Mouse (Mus musculus) midbrain, embryonic 10.5 days (tissue): ENCODE results near the gene Pmpca. TPM values are rescaled to one million over a fixed set of nuclear protein-coding genes. Genes with fewer than 3 reads are reported as not detected.

Experiments used
- DNase-seq: peaks from one replicate; pipeline ENCODE4 v3.0.0-alpha.2; 2017; ENCODE audit warnings: low spot score
- H3K27ac ChIP-seq: fragments of 300-500 bp; sonication (generic); replicated peaks from 2 replicates; pipeline ENCODE4 v1.5.1; 2016; ENCODE audit warnings: mild to moderate bottlenecking
- H3K27me3 ChIP-seq: fragments of 300-500 bp; sonication (generic); 2 replicates; pipeline ENCODE4 v1.6.1; 2016; ENCODE audit warnings: low read depth, mild to moderate bottlenecking; ENCODE audit not compliant: poor library complexity, severe bottlenecking
- H3K36me3 ChIP-seq: fragments of 300-500 bp; sonication (generic); 2 replicates; pipeline ENCODE4 v1.6.1; 2016; ENCODE audit warnings: mild to moderate bottlenecking, moderate library complexity
- H3K4me1 ChIP-seq: fragments of 300-500 bp; sonication (generic); 2 replicates; pipeline ENCODE4 v1.6.1; 2016
- H3K4me3 ChIP-seq: fragments of 300-500 bp; sonication (generic); 2 replicates; pipeline ENCODE4 v1.5.1; 2016; ENCODE audit warnings: mild to moderate bottlenecking, moderate library complexity
- H3K9me3 ChIP-seq: fragments of 300-500 bp; sonication (generic); replicated peaks from 2 replicates; pipeline ENCODE4 v1.6.1; 2016; ENCODE audit warnings: mild to moderate bottlenecking
- WGBS: fragments of 180-500 bp; shearing (Covaris S2); methylation state at CpG from one replicate; pipeline ENCODE4 v1.1.7; 2016; 5-methylcytosine and 5-hydroxymethylcytosine counted together
- polyA plus RNA-seq: library from polyadenylated mRNA; unstranded; fragments of >200 nt; fragmentation: Nextera tagmentation; extraction: Ambion mirVana; gene quantifications from 2 replicates; pipeline ENCODE4 v1.2.1, GENCODE M21; 2016

Gene Pmpca
- polyA plus RNA-seq, 1 experiment from 2014 or later = 156 TPM

DNA sequence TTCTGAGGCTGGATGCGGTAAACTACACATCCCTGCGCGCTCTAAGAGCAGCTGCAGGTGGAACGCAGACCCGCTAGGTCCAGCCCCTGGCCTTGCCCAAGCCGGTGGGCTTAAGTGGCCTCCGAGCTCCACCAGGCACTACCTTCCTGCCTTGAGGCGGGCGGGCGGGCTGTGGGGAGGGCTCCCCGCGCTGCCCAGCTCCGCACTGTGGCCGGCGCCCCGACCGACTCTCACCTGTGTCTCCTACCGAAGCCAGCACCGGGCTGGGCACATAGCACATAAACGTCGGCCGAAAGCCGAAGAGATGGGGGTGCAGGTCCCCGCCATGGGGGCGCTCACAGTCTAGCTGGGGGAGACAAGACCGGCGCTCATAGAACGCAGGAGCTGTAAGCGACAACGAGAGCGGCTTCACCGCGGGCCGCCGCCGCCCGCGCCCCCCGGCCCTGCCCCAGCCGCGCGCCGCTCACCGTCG, 421 bp upstream of the Pmpca start:
- Histone ChIP-seq H3K4me1 (peaks cover 28% of the 10 kb centered on the region), H3K36me3 (peaks cover 79% of the 10 kb centered on the region), H3K27ac (peak overlapping the region; percentile 90), H3K9me3 (no peaks in the 10 kb centered on the region), H3K27me3 (no peaks in the 10 kb centered on the region), H3K4me3 (peak overlapping the region; percentile 74)
- under 1% methylated on average over 45 of the region's 45 CpGs for WGBS
- DNase-seq = no peak

DNA sequence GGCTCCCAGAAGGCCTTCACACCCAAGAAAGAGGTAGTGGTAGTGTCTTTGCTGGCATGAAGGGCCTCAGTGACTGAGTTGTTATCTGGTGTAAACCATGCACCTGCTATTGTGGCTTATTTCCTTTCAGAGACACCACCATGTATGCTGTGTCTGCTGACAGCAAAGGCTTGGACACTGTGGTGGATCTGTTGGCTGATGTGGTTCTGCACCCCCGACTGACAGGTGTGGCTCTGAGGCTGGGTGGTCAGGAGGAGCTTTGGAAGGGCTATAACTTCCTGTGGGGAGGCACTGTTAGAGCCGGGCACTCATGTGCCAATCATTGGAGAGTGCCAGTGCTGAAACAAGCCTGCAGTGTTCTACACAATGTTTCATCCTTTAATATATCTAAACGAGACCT, 1.8 kb downstream of the Pmpca start:
- Histone ChIP-seq H3K4me3 (no peak overlapping the region), H3K36me3 (peaks cover 79% of the 10 kb centered on the region), H3K4me1 (peaks cover 28% of the 10 kb centered on the region), H3K27ac (no peak overlapping the region), H3K27me3 (no peaks in the 10 kb centered on the region), H3K9me3 (no peaks in the 10 kb centered on the region)
- WGBS = 84% methylated on average over 3 of the region's 3 CpGs
- DNase-seq = no peak

DNA sequence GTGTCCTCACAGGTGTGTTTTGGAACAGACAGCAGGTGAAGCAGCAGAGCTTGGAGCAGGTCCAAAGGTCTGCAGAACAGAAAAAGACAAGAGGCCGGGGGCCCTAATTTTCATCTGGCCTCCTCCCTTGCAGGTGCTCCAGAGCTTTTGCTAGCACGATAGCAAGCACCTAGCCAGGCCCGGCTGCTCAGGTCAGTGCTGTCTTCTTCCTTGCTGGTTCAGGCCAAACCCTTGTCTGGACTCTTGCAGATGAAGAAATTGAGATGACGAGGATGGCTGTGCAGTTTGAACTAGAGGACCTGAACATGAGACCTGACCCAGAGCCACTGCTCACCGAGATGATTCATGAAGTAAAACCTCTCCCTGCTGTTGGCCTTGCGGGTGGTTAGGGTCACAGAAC, 2.5 kb downstream of the Pmpca start:
- H3K4me3 ChIP-seq = no peak overlapping the region

DNA sequence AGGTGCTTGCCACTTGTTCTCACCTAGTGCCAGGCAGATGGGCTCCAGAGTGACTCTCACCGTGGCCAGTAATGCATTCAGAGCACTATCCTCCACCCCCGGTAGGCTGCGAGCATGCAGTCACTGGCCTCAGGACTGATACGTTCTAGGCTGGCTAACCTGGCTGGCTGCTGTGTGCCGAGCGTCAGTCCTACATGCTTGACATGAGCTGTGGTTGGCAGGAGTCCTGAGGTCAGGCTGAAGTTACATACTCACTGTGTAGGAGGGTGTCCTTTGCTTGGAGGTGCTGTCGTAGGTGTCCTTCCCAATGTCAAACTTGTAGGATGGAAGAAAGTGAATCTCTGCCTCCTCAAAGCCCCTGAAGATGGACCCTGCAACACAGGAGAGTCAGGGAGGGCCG, 9.8 kb downstream of the Pmpca start:
- DNase-seq = no peak
- 90% methylated on average over 8 of the region's 8 CpGs for WGBS
- Histone ChIP-seq H3K4me3 (no peak overlapping the region), H3K27ac (no peak overlapping the region), H3K9me3 (no peaks in the 10 kb centered on the region), H3K36me3 (peaks cover 93% of the 10 kb centered on the region), H3K4me1 (0 out of 2 replicates have a peak, but pooled peaks cover 4% of the 10 kb centered on the region), H3K27me3 (no peaks in the 10 kb centered on the region)

More for the DNA sequence above, 2.5 kb downstream of the Pmpca start:
- peaks cover 28% of the 10 kb centered on the region for H3K4me1 ChIP-seq
- H3K36me3 ChIP-seq = peaks cover 79% of the 10 kb centered on the region
- H3K9me3 ChIP-seq = no peaks in the 10 kb centered on the region
- no peak overlapping the region for H3K27ac ChIP-seq
- no peaks in the 10 kb centered on the region for H3K27me3 ChIP-seq
- 92% methylated on average over 6 of the region's 6 CpGs for WGBS
- no peak for DNase-seq

DNA sequence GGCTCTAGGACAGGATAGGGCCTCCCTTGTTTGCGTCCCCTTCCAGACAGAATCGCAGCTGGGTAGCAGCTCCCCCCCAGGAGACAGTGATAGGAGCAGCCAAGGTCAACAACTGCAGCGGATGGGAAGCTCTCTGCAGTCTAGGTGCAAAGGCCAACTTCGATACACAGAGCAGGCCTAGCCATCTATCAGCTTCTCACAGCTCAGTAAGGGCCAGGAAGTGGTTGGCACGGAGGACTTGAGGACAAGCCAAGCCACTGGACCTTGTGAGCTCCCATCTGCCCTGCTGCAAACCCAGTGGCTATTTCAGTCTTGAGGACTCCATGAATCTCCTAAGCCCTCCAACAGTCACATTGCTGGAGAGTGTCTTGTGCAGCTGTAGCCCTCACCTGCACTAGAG, 10.5 kb downstream of the Pmpca start:
- H3K27me3 ChIP-seq = no peaks in the 10 kb centered on the region
- WGBS = 92% methylated on average over 5 of the region's 5 CpGs
- DNase-seq = no peak
- H3K36me3 ChIP-seq = peaks cover 87% of the 10 kb centered on the region
- peaks cover 5% of the 10 kb centered on the region; the same call in 1 of the 2 replicates for H3K4me1 ChIP-seq
- no peaks in the 10 kb centered on the region for H3K9me3 ChIP-seq
- H3K4me3 ChIP-seq = no peak overlapping the region
- no peak overlapping the region for H3K27ac ChIP-seq

DNA sequence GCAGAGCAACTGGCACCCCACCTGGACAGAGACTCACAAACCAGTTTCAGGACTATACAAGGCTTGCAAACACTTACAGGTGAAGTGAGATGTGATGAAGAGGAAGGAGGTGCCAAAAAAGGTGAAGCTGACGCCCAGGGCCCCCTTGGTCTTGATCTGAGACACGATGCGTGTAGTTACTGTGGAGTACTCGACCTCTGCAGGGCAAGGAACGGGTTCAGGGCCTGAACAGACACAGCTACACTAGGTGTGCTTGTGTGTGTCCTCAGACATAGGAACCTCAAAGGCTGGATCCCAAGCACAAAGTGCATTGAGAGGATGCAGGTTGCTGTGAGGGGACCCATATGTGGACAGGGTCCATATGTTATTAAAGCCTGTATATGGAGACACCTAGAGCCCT, 11.2 kb downstream of the Pmpca start:
- WGBS = 90% methylated on average over 5 of the region's 5 CpGs
- no peak overlapping the region for H3K27ac ChIP-seq
- no peak for DNase-seq
- no peaks in the 10 kb centered on the region for H3K9me3 ChIP-seq
- H3K4me3 ChIP-seq = no peak overlapping the region
- peaks cover 10% of the 10 kb centered on the region; the same call in 1 of the 2 replicates for H3K4me1 ChIP-seq
- no peaks in the 10 kb centered on the region for H3K27me3 ChIP-seq
- peaks cover 84% of the 10 kb centered on the region for H3K36me3 ChIP-seq

DNA sequence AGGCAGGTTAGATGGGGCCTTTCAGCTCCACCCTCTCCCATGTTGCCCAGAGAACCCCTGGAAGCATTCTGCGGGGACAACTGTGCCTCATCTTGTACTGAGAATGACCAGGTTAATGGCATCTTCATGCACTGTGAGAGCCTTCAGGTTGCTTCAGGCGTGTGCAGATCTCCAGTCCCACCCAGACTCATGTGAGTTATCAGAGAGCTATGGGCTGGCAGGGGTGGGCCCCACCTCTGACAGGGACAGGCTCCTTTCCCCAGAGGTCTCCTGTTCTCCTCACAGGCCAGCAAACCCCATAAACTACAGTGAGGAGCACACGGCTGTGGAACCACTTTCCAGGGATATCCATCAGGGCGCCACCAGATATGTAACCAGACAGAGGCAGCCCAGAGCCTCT, 11.9 kb downstream of the Pmpca start:
- H3K4me1 ChIP-seq = peaks cover 17% of the 10 kb centered on the region
- no peaks in the 10 kb centered on the region for H3K9me3 ChIP-seq
- WGBS = 96% methylated on average over 4 of the region's 4 CpGs
- H3K27me3 ChIP-seq = no peaks in the 10 kb centered on the region
- H3K36me3 ChIP-seq = peaks cover 83% of the 10 kb centered on the region
- H3K27ac ChIP-seq = no peak overlapping the region
- no peak for DNase-seq
- no peak overlapping the region for H3K4me3 ChIP-seq

DNA sequence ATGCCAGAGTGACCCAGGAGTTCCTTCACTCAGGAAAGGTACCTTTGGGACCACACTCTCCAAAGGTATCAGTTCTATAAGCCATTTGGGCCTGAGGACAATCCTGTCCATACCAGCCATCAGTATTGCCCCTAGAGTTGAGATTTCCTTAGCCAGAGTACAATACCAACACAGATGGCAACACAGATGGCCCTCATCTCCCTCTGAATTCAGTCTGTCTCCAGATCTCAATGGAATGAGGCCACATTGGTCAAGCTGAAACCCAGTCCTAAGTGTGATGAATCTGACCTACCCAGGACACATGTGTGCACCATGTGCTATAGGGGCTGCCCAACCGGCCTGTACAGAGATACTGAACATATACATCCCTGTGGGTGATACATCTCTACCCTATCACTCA, 13.1 kb downstream of the Pmpca start:
- no peak overlapping the region for H3K27ac ChIP-seq
- H3K4me3 ChIP-seq = no peak overlapping the region
- 93% methylated on average over 1 of the region's 1 CpGs for WGBS
- no peaks in the 10 kb centered on the region for H3K27me3 ChIP-seq
- peaks cover 82% of the 10 kb centered on the region for H3K36me3 ChIP-seq
- peaks cover 29% of the 10 kb centered on the region for H3K4me1 ChIP-seq
- H3K9me3 ChIP-seq = no peaks in the 10 kb centered on the region
- DNase-seq = no peak

DNA sequence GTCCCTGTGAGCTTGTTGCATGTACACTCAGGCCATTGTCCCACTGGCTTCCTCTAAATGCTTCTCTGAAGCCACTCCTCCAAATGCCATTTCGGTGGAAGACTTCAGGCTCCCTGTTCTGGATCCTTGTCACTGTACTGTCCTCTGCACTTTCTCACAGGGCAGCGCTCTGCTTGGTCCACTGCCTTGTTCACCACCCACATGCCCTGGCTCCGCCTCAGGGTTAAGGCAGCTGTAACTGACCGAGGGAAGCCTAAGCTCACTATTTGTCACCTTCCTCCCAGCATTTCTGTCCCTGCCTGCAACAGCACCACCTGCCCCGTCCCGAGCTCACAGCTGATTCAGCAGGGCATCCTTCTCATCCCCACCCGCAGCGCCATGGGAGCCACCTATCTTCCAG, 14.2 kb downstream of the Pmpca start:
- Histone ChIP-seq H3K27ac (no peak overlapping the region), H3K4me3 (no peak overlapping the region), H3K36me3 (peaks cover 80% of the 10 kb centered on the region), H3K4me1 (peaks cover 40% of the 10 kb centered on the region), H3K9me3 (no peaks in the 10 kb centered on the region), H3K27me3 (no peaks in the 10 kb centered on the region)
- DNase-seq = no peak
- 81% methylated on average over 8 of the region's 8 CpGs for WGBS

DNA sequence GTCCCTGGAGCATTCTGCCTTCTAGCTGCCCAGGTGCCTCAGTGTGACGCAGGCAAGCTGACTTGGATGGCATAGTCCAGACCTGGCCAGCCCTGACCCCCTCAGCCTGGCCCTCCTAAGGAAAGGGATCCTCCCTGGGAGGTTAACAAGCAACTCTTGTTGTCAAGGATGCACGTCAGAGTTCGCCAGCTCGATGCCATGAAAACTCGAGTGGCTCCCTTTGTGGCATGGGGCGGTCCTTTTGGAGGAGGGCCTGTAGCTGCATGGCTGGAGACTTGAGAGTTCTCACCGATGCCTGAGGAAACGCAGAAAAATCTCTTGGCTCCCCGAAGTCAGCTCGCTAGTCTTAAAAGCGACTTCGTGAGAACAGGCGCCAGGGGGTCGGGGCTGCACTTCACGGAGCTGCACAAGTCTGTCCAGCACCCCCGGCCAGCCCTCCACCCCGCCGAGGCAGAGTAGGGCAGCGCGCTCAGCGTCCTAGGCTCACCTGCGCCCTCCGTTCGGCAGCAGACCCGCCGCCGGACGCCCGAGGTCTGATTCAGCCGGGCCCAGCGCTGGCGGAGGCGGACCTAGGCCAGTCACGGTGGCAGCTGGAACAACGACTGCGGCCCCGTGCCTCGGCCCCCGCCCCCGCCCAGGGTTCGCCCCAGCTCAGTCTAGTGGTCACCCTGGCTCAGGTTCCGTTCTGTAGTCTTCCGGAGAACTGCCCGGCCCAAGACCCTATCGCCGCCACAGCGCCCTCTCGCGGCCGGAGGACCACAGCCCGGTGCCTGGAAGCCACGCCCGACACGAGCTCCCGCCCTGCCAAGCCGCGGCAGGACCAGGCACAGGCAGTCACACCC, 19.6 kb downstream of the Pmpca start, which contains the start of gene Inpp5e:
TSS of gene Inpp5e (minus strand) at position 689 of the 842 bp plus-strand sequence.
- Histone ChIP-seq H3K36me3 (peaks cover 72% of the 10 kb centered on the region), H3K27ac (peak within 1 kb of the TSS; percentile 96), H3K27me3 (no peaks in the 10 kb centered on the region), H3K9me3 (no peaks in the 10 kb centered on the region), H3K4me1 (peaks cover 45% of the 10 kb centered on the region), H3K4me3 (peak within 1 kb of the TSS; percentile 95)
- DNase-seq = peak; percentile 98
- under 1% methylated on average over 57 of the region's 57 CpGs for WGBS

DNA sequence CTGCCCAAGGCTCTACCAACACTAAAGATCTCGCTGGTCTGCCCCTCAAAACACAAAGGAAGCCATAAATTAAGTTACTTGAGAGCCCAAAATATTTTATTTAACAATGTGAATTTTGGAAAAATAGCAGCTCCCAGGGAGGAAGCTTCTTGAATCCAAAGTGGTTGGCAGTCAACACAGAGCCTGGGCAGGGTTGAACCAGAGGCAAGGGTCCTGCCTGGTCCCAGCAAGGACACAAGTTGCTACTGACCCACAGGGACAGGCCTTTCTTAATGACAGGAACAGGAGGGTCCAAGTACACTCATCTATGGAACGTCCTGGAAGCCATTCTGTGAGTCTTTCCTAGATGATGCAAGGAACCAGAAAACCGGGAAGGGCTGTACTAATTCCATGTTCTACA, 20.2 kb downstream of the Pmpca start:
- H3K4me3 ChIP-seq = peak overlapping the region; percentile 95
- WGBS = 60% methylated on average over 3 of the region's 3 CpGs
- H3K36me3 ChIP-seq = peaks cover 76% of the 10 kb centered on the region
- H3K27me3 ChIP-seq = no peaks in the 10 kb centered on the region
- peaks cover 45% of the 10 kb centered on the region for H3K4me1 ChIP-seq
- DNase-seq = no peak
- no peaks in the 10 kb centered on the region for H3K9me3 ChIP-seq
- H3K27ac ChIP-seq = peak overlapping the region; percentile 96; the same call in 1 of the 2 replicates

DNA sequence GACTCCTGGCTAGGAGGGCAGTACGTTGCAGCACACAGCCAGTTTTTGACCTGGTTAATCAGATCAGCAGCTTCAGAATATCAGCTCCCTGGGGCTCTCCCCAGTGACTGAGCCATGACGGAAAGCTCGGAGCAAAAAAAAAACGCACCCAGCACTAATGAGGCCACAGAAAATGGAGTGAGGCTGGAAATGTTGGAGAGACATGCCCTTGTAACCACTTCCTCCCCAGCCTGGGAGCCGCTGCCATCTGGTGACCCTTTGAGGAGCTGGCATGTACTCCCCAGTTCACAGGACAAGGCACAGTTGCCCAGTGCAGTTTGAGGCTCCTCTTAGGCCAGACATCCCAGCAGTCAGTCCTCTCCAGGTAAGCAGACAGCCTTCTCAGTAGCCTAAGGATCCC, 21.0 kb downstream of the Pmpca start:
- H3K27me3 ChIP-seq = no peaks in the 10 kb centered on the region
- 82% methylated on average over 5 of the region's 5 CpGs for WGBS
- H3K36me3 ChIP-seq = peaks cover 79% of the 10 kb centered on the region
- DNase-seq = no peak
- no peak overlapping the region for H3K27ac ChIP-seq
- no peak overlapping the region for H3K4me3 ChIP-seq
- peaks cover 40% of the 10 kb centered on the region for H3K4me1 ChIP-seq
- no peaks in the 10 kb centered on the region for H3K9me3 ChIP-seq

DNA sequence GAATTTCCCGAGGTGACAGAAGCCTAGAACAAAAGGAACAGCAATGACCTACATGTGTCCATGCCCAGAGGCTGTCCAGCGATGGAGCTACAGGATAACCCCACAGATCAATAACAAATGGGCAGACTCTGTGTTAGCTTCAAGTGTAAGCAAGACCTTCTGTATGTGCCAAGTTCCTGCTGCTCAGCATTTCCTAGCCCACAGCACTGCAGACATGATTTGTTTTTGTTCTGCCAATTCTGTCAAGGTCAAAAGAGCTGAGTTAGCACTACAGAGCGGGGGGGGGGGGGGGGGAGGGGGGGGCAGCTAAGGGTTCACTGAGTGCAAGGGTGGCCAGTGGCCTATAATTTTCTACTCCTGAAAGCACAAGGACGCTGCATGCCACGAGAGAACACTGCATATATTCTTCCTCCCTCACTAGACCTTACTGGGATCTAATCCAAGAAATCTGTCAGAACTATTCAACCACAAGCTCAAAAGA, 21.8 kb downstream of the Pmpca start:
- no peak for DNase-seq
- no peak overlapping the region for H3K27ac ChIP-seq
- WGBS = 79% methylated on average over 5 of the region's 5 CpGs
- H3K36me3 ChIP-seq = peaks cover 82% of the 10 kb centered on the region
- no peaks in the 10 kb centered on the region for H3K27me3 ChIP-seq
- no peak overlapping the region for H3K4me3 ChIP-seq
- no peaks in the 10 kb centered on the region for H3K9me3 ChIP-seq
- H3K4me1 ChIP-seq = peaks cover 33% of the 10 kb centered on the region
